Mouse (Mus musculus): Measurements from ENCODE around the gene Acp6. TPM values are rescaled to one million over a fixed set of nuclear protein-coding genes. Genes with fewer than 3 reads are reported as not detected.

Gene Acp6
- polyA plus RNA-seq, 1 experiment, result 45.2 TPM

GRCm38 (mm10) chr3:97225231-97225630, 66.7 kb downstream of the Acp6 start:
- Histone ChIP-seq H3K4me2 (ENCODE audit: low read depth) (no peak overlapping the region), H3K4me3 (no peak overlapping the region), H3K27me3 (ENCODE audit: control insufficient read depth, insufficient read depth, insufficient read length) (no peaks in the 10 kb centered on the region), H3ac (ENCODE audit: control insufficient read depth, insufficient read length) (no peak overlapping the region), H3K79me2 (ENCODE audit: control insufficient read depth, insufficient read depth) (no peaks in the 10 kb centered on the region), H3K36me3 (ENCODE audit: control insufficient read depth, insufficient read depth) (peaks cover 3% of the 10 kb centered on the region)
- TF ChIP-seq CEBPB (IDR thresholded peaks at IDR 0.05; ENCODE audit: insufficient read depth, poor library complexity, severe bottlenecking) (peak; percentile 37; the same call in 1 of the 2 replicates), MYOD1 (IDR thresholded peaks at IDR 0.05; ENCODE audit: control insufficient read depth in 1 of 3, insufficient read length in 2 of 3, low read depth in 2 of 3) (no peak), E2F4 (IDR thresholded peaks at IDR 0.05; ENCODE audit: insufficient read depth) (no peak)

- H3K4me3 ChIP-seq, result peak overlapping the region; percentile 38
- peak overlapping the region; percentile 16 for H3ac ChIP-seq (ENCODE audit: control insufficient read depth, insufficient read length)
- H3K4me2 ChIP-seq (ENCODE audit: low read depth), result peak overlapping the region; percentile 81
- H3K36me3 ChIP-seq (ENCODE audit: control insufficient read depth, insufficient read depth), result no peaks in the 10 kb centered on the region
- H3K27me3 ChIP-seq (ENCODE audit: control insufficient read depth, insufficient read depth, insufficient read length), result no peaks in the 10 kb centered on the region
- H3K79me2 ChIP-seq (ENCODE audit: control insufficient read depth, insufficient read depth), result no peaks in the 10 kb centered on the region
- TF ChIP-seq POLR2A (IDR thresholded peaks at IDR 0.05; ENCODE audit: insufficient read length, low read depth), result no peak
- TF ChIP-seq TCF3 (IDR thresholded peaks at IDR 0.05; ENCODE audit: insufficient read length, low read depth), result no peak
- no peak for TF ChIP-seq MYOD1 (IDR thresholded peaks at IDR 0.05; ENCODE audit: control insufficient read depth in 1 of 3, insufficient read length in 2 of 3, low read depth in 2 of 3)
- TF ChIP-seq E2F4 (IDR thresholded peaks at IDR 0.05; ENCODE audit: insufficient read depth), result no peak
- TF ChIP-seq SRF (IDR thresholded peaks at IDR 0.05; ENCODE audit: control insufficient read depth, insufficient read length, low read depth), result no peak
- TF ChIP-seq REST (IDR thresholded peaks at IDR 0.05; ENCODE audit: insufficient read depth, insufficient read length), result no peak
- no peak for TF ChIP-seq MYOG (IDR thresholded peaks at IDR 0.05; ENCODE audit: control insufficient read depth in 1 of 3, insufficient read depth in 1 of 3, insufficient read length in 2 of 3, low read depth in 2 of 3)
- no peak for TF ChIP-seq POLR2AphosphoS2 (IDR thresholded peaks at IDR 0.05; ENCODE audit: insufficient read length, low read depth)
These were observed 68.1 kb downstream of the Acp6 start for GRCm38 (mm10) chr3:97226719-97227118.

Other genes starting within 250 kb of the Acp6 start
- gene Gja8, start 232.8 kb upstream of the Acp6 start, polyA plus RNA-seq (2012; fragmentation: generic; extraction: Trizol), result under 0.01 TPM
- 5.7 TPM for gene Bcl9, start 139.1 kb downstream of the Acp6 start, polyA plus RNA-seq (2012; fragmentation: generic; extraction: Trizol)

Measured in myocyte (in vitro differentiated cells).